ENCODE assay signal across 23 mouse cellular contexts in the genomic region with DNA sequence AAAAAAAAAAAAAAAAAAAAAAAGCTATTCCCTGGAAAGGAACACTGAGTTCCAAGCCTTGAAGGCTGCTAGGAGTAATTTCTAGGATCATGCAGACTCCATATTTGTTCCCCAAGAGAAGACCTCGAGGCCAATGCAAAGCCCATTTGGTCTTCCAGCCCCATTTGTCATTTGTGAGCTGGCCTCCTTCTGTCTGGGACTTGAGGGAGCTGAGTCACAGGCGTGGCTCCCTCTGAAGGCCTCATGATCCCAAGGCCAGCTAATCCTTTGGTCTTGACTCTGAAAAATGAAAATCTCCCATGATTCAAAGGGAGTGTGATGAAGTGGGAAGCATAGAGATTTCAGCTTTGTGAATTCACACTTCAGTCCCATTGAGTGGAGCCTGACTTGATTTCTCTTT.
"Had no signal": no experiment of that assay in that cellular context is flagged by ENCODE, and none has a peak within 500 bp of the region (broad histone marks: within the 10 kb centered on the region; RNA-seq: fewer than 3 reads in every experiment).

No protein-coding gene starts in this region.

- H3K4me1 ChIP-seq: liver, embryonic 15.5 days; lung, embryonic 15.5 days; megakaryocyte, embryonic 14.5 days had no signal

- ATAC-seq: liver, embryonic 12.5 days; midbrain, embryonic 13.5 days; midbrain, embryonic 16.5 days had no signal

- DNase-seq: kidney, postnatal 10 days; kidney, postnatal 36 days; layer of hippocampus, adult 9-11 months; left cerebral cortex, postnatal 4 days; lung, adult 18-20 months; lung, postnatal 10 days; lung, postnatal 36 days; retina, postnatal 1 day; right cerebral cortex, postnatal 25 days; thymus, adult 18-20 months; thymus, postnatal 36 days had no signal

- H3K9me3 ChIP-seq: kidney, embryonic 15.5 days; limb, embryonic 12.5 days; limb, embryonic 15.5 days; liver, embryonic 12.5 days; liver, embryonic 15.5 days; lung, embryonic 15.5 days; megakaryocyte, embryonic 14.5 days; midbrain, embryonic 10.5 days; midbrain, embryonic 13.5 days; neural tube, embryonic 13.5 days had no signal

- H3K4me3 ChIP-seq: kidney, embryonic 15.5 days; limb, embryonic 12.5 days; limb, embryonic 15.5 days; liver, embryonic 12.5 days; liver, embryonic 15.5 days; lung, embryonic 15.5 days; megakaryocyte, embryonic 14.5 days; midbrain, embryonic 10.5 days; midbrain, embryonic 13.5 days; myocyte; neural tube, embryonic 13.5 days had no signal

- H3K9ac ChIP-seq: kidney, embryonic 15.5 days; limb, embryonic 12.5 days; limb, embryonic 15.5 days; liver, embryonic 12.5 days; liver, embryonic 15.5 days; lung, embryonic 15.5 days; midbrain, embryonic 13.5 days; neural tube, embryonic 13.5 days had no signal

- H3K4me2 ChIP-seq: kidney, embryonic 15.5 days; limb, embryonic 12.5 days; limb, embryonic 15.5 days; liver, embryonic 12.5 days; liver, embryonic 15.5 days; lung, embryonic 15.5 days; midbrain, embryonic 13.5 days; neural tube, embryonic 13.5 days had no signal

- H3K27ac ChIP-seq: kidney, embryonic 15.5 days; limb, embryonic 12.5 days; limb, embryonic 15.5 days; liver, embryonic 12.5 days; liver, embryonic 15.5 days; lung, embryonic 15.5 days; midbrain, embryonic 10.5 days; midbrain, embryonic 13.5 days; neural tube, embryonic 13.5 days had no signal

- H3K27me3 ChIP-seq: limb, embryonic 15.5 days; liver, embryonic 12.5 days; liver, embryonic 15.5 days; lung, embryonic 15.5 days; midbrain, embryonic 13.5 days; neural tube, embryonic 13.5 days had no signal

- H3K36me3 ChIP-seq: kidney, embryonic 15.5 days; limb, embryonic 12.5 days; limb, embryonic 15.5 days; liver, embryonic 12.5 days; liver, embryonic 15.5 days; lung, embryonic 15.5 days; midbrain, embryonic 10.5 days; midbrain, embryonic 13.5 days; neural tube, embryonic 13.5 days had no signal
